Mouse (Mus musculus): ENCODE results near the gene Ywhaq. TPM values are rescaled to one million over a fixed set of nuclear protein-coding genes. Genes with fewer than 3 reads are reported as not detected.

Ywhaq gene
- polyA plus RNA-seq (2016; fragmentation: Nextera tagmentation; extraction: Ambion mirVana) = 1,106 and 1,139 TPM in 2 replicates

GRCm38 (mm10) chr12:21417100-21418070 lies at the start of gene Ywhaq:
Gene Ywhaq, minus strand, starts transcription at chr12:21417637.
- Histone ChIP-seq H3K36me3 (peaks cover 29% of the 10 kb centered on the region), H3K9ac (peak within 1 kb of the TSS; percentile 97), H3K27ac (peak within 1 kb of the TSS; percentile 98), H3K4me3 (peak within 1 kb of the TSS; percentile 86), H3K27me3 (replicated peaks) (no peaks in the 10 kb centered on the region), H3K9me3 (peaks cover 12% of the 10 kb centered on the region), H3K4me1 (peaks cover 4% of the 10 kb centered on the region), H3K4me2 (replicated peaks) (peak within 1 kb of the TSS; percentile 66)
- under 1% methylated on average over 101 of the region's 103 CpGs for WGBS
- ATAC-seq (ENCODE audit: low FRiP score, low read depth) = peak; percentile 100

- WGBS = 49% methylated on average over 5 of the region's 5 CpGs
- H3K27me3 ChIP-seq (replicated peaks) = no peaks in the 10 kb centered on the region
- H3K4me3 ChIP-seq = no peak overlapping the region
- no peak overlapping the region for H3K27ac ChIP-seq
- H3K36me3 ChIP-seq = no peaks in the 10 kb centered on the region
- ATAC-seq (ENCODE audit: low FRiP score, low read depth) = no peak
- H3K9me3 ChIP-seq = no peaks in the 10 kb centered on the region
- 0 out of 2 replicates have a peak, but pooled peaks cover 7% of the 10 kb centered on the region for H3K4me1 ChIP-seq
- H3K4me2 ChIP-seq (replicated peaks) = no peak overlapping the region
- no peak overlapping the region for H3K9ac ChIP-seq
These were observed 46.0 kb upstream of the Ywhaq start for GRCm38 (mm10) chr12:21463448-21463891.

GRCm38 (mm10) chr12:21462658-21463057 lies 45.2 kb upstream of the Ywhaq start:
- no peaks in the 10 kb centered on the region for H3K9me3 ChIP-seq
- no peak overlapping the region for H3K9ac ChIP-seq
- no peaks in the 10 kb centered on the region for H3K27me3 ChIP-seq (replicated peaks)
- no peaks in the 10 kb centered on the region for H3K36me3 ChIP-seq
- WGBS = 80% methylated on average over 3 of the region's 3 CpGs
- no peak overlapping the region for H3K4me3 ChIP-seq
- H3K27ac ChIP-seq = no peak overlapping the region
- ATAC-seq (ENCODE audit: low FRiP score, low read depth) = no peak
- H3K4me1 ChIP-seq = 0 out of 2 replicates have a peak, but pooled peaks cover 7% of the 10 kb centered on the region
- no peak overlapping the region for H3K4me2 ChIP-seq (replicated peaks)

GRCm38 (mm10) chr12:21459681-21460080 lies 42.2 kb upstream of the Ywhaq start:
- H3K27me3 ChIP-seq (replicated peaks) = no peaks in the 10 kb centered on the region
- no peaks in the 10 kb centered on the region for H3K36me3 ChIP-seq
- WGBS = 90% methylated on average over 4 of the region's 4 CpGs
- H3K27ac ChIP-seq = no peak overlapping the region
- no peak overlapping the region for H3K9ac ChIP-seq
- no peak for ATAC-seq (ENCODE audit: low FRiP score, low read depth)
- H3K4me2 ChIP-seq (replicated peaks) = no peak overlapping the region
- H3K9me3 ChIP-seq = no peaks in the 10 kb centered on the region
- H3K4me3 ChIP-seq = no peak overlapping the region
- H3K4me1 ChIP-seq = 0 out of 2 replicates have a peak, but pooled peaks cover 7% of the 10 kb centered on the region

DNA sequence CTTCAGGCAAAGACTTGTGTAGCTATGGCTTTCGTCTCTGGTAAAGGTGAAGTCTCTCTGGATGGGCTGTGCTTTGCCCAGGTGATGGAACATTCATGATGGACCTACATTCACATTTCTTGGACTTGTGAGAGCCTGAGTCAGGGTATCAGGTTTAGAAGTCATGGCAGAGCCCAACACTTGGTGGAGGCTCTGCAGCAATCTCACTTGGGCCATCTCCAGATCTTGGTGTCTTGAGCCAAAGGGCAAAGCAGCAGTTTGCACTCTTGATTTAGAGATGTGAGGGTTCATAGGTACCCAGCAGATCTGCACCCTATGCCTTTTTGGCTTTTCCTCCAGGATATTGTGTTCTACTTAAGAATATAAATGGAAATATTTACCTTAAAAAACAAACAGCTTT lies 38.6 kb upstream of the Ywhaq start:
- no peak overlapping the region for H3K4me2 ChIP-seq (replicated peaks)
- no peak for ATAC-seq (ENCODE audit: low FRiP score, low read depth)
- no peak overlapping the region for H3K27ac ChIP-seq
- no peaks in the 10 kb centered on the region for H3K9me3 ChIP-seq
- H3K27me3 ChIP-seq (replicated peaks) = no peaks in the 10 kb centered on the region
- H3K9ac ChIP-seq = no peak overlapping the region
- H3K36me3 ChIP-seq = no peaks in the 10 kb centered on the region
- 95% methylated on average over 1 of the region's 1 CpGs for WGBS
- no peak overlapping the region for H3K4me3 ChIP-seq
- no peaks in the 10 kb centered on the region for H3K4me1 ChIP-seq

DNA sequence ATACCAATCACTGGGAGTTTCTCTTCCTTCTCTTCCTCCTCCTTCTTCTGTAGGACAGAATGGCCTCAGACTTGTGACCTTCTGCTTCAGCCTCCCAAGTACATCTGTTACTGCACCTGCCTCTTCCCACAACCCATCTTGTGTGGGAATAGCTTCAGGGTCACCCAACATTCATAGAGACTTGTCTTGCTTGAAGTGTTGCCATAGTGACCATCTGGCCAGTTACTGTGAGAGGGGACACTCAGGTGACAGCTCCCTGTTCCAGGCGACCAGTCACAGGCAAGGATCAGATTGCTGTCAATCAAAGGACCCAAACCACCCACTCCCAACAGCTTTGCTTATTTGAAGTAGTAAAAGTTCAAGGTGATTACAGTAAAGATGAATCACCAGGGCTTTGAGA lies 34.3 kb upstream of the Ywhaq start:
- Histone ChIP-seq H3K27ac (no peak overlapping the region), H3K4me2 (replicated peaks) (no peak overlapping the region), H3K4me3 (no peak overlapping the region), H3K36me3 (no peaks in the 10 kb centered on the region), H3K4me1 (no peaks in the 10 kb centered on the region), H3K9me3 (no peaks in the 10 kb centered on the region), H3K27me3 (replicated peaks) (no peaks in the 10 kb centered on the region), H3K9ac (no peak overlapping the region)
- 26% methylated on average over 1 of the region's 1 CpGs for WGBS
- ATAC-seq (ENCODE audit: low FRiP score, low read depth) = no peak

- H3K27me3 ChIP-seq (replicated peaks) = no peaks in the 10 kb centered on the region
- H3K27ac ChIP-seq = no peak overlapping the region
- no peaks in the 10 kb centered on the region for H3K9me3 ChIP-seq
- no peaks in the 10 kb centered on the region for H3K36me3 ChIP-seq
- H3K9ac ChIP-seq = no peak overlapping the region
- ATAC-seq (ENCODE audit: low FRiP score, low read depth) = no peak
- H3K4me3 ChIP-seq = no peak overlapping the region
- H3K4me1 ChIP-seq = no peaks in the 10 kb centered on the region
- no peak overlapping the region for H3K4me2 ChIP-seq (replicated peaks)
- WGBS = 95% methylated on average over 2 of the region's 2 CpGs
These were observed 33.9 kb upstream of the Ywhaq start for GRCm38 (mm10) chr12:21451351-21451750.

DNA sequence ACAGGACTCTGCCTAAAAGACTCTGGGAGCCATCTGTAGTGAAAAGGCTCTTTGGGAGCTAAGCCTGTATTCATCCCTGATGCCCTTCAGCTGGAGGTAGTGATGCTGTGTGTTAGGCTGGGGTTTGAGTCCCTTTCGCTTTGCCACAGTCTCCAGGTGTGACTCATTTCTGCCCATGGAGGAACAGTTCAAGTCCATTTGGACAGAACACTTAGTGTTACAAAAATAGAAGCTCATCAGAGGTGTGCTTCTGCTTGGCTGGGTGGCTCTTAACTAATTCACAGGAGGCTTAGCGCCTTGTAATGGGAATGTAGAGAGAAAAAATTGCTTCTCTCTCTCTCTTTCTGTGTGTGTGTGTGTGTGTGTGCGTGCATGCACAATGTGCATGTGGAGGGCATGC lies 26.3 kb upstream of the Ywhaq start:
- H3K27ac ChIP-seq = no peak overlapping the region
- no peaks in the 10 kb centered on the region for H3K4me1 ChIP-seq
- 87% methylated on average over 3 of the region's 3 CpGs for WGBS
- no peak overlapping the region for H3K4me3 ChIP-seq
- H3K9ac ChIP-seq = no peak overlapping the region
- H3K27me3 ChIP-seq (replicated peaks) = no peaks in the 10 kb centered on the region
- no peak overlapping the region for H3K4me2 ChIP-seq (replicated peaks)
- no peaks in the 10 kb centered on the region for H3K9me3 ChIP-seq
- H3K36me3 ChIP-seq = no peaks in the 10 kb centered on the region
- no peak for ATAC-seq (ENCODE audit: low FRiP score, low read depth)

- no peak overlapping the region for H3K4me3 ChIP-seq
- 91% methylated on average over 1 of the region's 1 CpGs for WGBS
- H3K4me2 ChIP-seq (replicated peaks) = no peak overlapping the region
- no peak for ATAC-seq (ENCODE audit: low FRiP score, low read depth)
- H3K9ac ChIP-seq = no peak overlapping the region
- H3K27ac ChIP-seq = no peak overlapping the region
- no peaks in the 10 kb centered on the region for H3K36me3 ChIP-seq
- H3K27me3 ChIP-seq (replicated peaks) = no peaks in the 10 kb centered on the region
- H3K4me1 ChIP-seq = no peaks in the 10 kb centered on the region
- no peaks in the 10 kb centered on the region for H3K9me3 ChIP-seq
These were observed 24.4 kb upstream of the Ywhaq start for GRCm38 (mm10) chr12:21441870-21442269.

DNA sequence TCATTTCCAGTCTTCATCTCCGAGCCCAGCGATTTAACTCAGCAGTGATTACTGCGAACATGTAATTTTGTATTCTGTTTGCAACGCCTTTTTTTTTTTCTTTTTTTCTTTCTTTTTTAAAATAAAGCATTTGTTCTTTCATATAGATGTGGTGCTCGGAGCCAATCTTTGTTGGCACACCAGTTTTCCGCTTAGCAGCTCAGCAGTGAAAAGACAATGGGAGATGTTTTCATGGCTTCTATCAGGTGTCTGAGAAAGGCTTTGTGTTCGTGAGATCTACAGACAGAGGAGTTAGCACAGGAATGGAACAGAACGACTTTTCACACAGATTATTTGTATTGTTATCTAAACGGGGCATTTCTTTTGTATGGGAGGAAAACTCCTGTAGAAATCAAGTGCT lies 22.0 kb upstream of the Ywhaq start:
- Histone ChIP-seq H3K9ac (no peak overlapping the region), H3K27ac (no peak overlapping the region), H3K4me2 (replicated peaks) (no peak overlapping the region), H3K9me3 (no peaks in the 10 kb centered on the region), H3K36me3 (no peaks in the 10 kb centered on the region), H3K4me3 (no peak overlapping the region), H3K27me3 (replicated peaks) (no peaks in the 10 kb centered on the region), H3K4me1 (no peaks in the 10 kb centered on the region)
- WGBS = 63% methylated on average over 9 of the region's 9 CpGs
- no peak for ATAC-seq (ENCODE audit: low FRiP score, low read depth)

GRCm38 (mm10) chr12:21438750-21439394 lies 21.4 kb upstream of the Ywhaq start:
- 76% methylated on average over 4 of the region's 4 CpGs for WGBS
- Histone ChIP-seq H3K9ac (no peak overlapping the region), H3K9me3 (no peaks in the 10 kb centered on the region), H3K4me2 (replicated peaks) (no peak overlapping the region), H3K36me3 (no peaks in the 10 kb centered on the region), H3K27ac (no peak overlapping the region), H3K4me1 (no peaks in the 10 kb centered on the region), H3K27me3 (replicated peaks) (no peaks in the 10 kb centered on the region), H3K4me3 (no peak overlapping the region)
- no peak for ATAC-seq (ENCODE audit: low FRiP score, low read depth)

GRCm38 (mm10) chr12:21438294-21438693 lies 20.9 kb upstream of the Ywhaq start:
- Histone ChIP-seq H3K4me1 (no peaks in the 10 kb centered on the region), H3K9ac (no peak overlapping the region), H3K4me3 (no peak overlapping the region), H3K9me3 (no peaks in the 10 kb centered on the region), H3K36me3 (no peaks in the 10 kb centered on the region), H3K4me2 (replicated peaks) (no peak overlapping the region), H3K27me3 (replicated peaks) (no peaks in the 10 kb centered on the region), H3K27ac (no peak overlapping the region)
- no peak for ATAC-seq (ENCODE audit: low FRiP score, low read depth)
- 86% methylated on average over 3 of the region's 3 CpGs for WGBS
